Mouse (Mus musculus): ENCODE results near the gene Dab1.

Dab1 gene

GRCm38 (mm10) chr4:104511855-104512254 lies 892.7 kb downstream of the Dab1 start:
- no peak for DNase-seq (ENCODE audit: low spot score in 2 of 2)

GRCm38 (mm10) chr4:104512513-104512912 lies 893.4 kb downstream of the Dab1 start:
- no peak for DNase-seq (ENCODE audit: low spot score in 2 of 2)

DNA sequence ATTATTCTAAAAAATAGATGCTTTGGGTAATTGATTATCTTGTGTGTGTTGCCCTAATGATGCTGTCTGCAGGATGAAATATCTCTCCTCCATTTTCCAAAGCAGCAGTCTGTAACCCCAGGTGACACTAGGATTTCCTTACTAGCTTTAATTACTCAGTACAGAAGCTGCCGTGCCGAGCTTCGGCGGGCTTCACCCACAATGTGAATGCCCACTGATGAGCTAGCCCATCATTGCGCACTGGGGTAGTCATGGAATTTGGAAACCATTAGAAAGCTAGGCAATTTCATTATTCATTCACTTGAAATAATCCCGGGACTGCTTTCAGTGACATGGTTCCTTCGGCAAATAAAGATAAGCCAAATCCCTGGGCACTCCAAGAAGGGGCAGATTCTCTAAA lies 894.5 kb downstream of the Dab1 start:
- no peak for DNase-seq (ENCODE audit: low spot score in 2 of 2)

GRCm38 (mm10) chr4:104514568-104515000 lies 895.4 kb downstream of the Dab1 start:
- DNase-seq (ENCODE audit: low spot score in 2 of 2), result no peak

DNA sequence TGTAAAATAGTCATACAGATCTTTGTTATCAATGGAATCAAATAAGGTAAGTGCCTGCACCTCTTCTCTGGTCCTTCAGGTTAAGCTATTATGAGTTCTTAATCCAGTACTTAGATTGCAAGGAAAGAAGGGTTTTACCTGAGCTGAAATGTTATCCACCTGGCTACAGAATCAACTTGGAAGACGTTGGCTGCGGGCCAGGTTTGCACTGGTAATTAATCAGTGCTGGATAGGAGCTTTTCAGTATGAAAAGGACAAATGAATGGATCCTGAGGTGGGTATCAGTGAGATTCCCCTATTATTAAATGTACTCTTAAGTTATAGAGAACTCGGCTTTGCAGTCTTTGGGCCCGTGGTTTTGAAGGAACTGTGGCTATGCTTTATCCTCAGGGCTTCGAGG lies 896.5 kb downstream of the Dab1 start:
- DNase-seq (ENCODE audit: low spot score in 2 of 2), result peak in 1 of 2 experiments; percentile 64

GRCm38 (mm10) chr4:104522324-104522723 lies 903.2 kb downstream of the Dab1 start:
- no peak for DNase-seq (ENCODE audit: low spot score in 2 of 2)

DNA sequence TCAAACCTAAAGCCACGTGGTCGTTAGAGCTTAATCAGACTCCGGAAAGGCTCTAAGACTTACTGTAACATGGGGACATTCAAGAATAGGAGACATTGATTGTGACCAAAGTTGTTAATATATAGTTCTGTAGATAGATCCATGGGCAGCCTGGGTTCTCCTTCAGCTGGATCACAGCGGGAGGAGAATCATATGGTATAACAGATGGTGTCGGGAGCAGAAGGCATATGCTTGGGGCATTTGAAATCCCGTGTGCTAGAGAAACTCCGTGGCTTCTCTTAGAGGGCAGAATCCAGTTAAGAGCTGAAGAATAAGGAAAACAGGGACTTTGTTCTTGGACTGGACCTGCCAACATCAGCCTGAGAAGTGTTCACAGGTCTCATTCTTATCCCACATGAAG lies 904.6 kb downstream of the Dab1 start:
- DNase-seq (ENCODE audit: low spot score in 2 of 2), result no peak

DNA sequence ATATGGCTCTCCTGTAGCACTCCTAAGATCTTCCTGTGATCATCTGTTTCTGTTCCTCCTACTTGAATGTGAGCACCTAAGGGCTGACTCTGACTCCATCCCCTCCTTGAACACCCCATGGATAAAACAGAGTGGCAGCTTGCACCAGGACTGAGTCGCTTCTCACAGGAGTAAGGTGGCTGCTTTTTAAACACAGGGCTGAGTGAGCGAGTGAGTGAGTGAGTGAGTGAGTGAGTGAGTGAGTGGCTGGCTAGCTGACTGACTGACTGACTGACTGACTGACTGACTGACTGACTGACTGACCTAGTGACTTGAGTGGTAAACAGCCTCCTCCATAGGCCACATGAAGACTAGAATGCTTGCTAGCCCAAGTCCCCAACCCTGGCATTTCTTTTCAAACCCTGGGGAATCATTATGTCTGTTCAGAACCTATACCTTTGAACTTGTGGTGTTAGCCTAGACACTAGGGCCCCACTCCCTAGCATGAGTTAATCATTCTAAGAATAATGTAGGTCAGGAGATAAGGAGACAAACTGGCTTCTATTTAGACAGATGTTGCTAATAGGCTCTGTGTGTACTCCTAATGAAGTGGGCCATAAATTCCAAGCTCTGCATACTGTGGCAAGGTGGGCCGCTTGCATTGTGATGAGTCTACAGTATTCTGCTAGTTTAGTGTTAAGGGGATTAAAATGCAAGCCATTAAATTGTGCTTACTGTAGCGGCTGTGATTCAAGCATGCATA lies 910.9 kb downstream of the Dab1 start:
- DNase-seq (ENCODE audit: low spot score in 2 of 2), result no peak

GRCm38 (mm10) chr4:104532846-104533245 lies 913.7 kb downstream of the Dab1 start:
- no peak for DNase-seq (ENCODE audit: low spot score in 2 of 2)

DNA sequence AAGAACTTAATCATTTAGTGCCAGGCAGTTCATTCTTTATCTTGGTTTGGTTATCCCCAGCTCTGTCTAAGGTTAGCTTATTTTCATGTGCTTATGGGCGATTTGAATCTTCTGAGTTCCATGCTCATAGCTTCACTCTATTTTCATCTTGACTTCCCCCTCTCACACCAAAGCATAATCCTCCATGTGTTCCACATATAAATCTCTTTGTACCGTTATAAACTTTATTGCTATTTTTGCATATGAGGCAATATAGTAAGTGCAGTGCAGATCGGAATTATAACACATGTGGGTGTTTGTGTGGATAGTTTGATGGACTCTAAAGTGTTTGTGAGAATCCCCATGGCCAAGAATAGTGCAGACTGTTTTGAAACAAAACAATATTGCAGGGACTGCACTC lies 919.3 kb downstream of the Dab1 start:
- no peak for DNase-seq (ENCODE audit: low spot score in 2 of 2)

DNA sequence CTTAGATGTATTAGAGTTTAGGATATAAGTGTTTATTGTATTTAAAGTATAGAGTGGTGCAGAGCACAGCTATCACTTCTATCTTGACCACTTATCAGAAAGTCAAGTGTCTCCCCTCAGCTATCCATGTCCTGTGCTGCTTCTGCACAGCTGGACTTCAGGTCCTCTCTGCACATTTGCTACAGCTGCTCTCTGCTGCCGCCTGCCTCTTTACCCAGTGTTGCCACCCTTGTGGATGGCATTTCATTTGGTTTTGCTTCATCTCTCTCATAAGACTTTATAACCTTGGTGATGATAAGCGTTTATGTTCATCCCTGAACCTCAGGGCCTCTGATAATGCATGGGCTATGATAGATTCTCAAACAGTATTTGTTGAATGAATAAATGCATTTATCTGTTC lies 919.9 kb downstream of the Dab1 start:
- DNase-seq (ENCODE audit: low spot score in 2 of 2), result no peak

GRCm38 (mm10) chr4:104547091-104547490 lies 927.9 kb downstream of the Dab1 start:
- no peak for DNase-seq (ENCODE audit: low spot score in 2 of 2)

DNA sequence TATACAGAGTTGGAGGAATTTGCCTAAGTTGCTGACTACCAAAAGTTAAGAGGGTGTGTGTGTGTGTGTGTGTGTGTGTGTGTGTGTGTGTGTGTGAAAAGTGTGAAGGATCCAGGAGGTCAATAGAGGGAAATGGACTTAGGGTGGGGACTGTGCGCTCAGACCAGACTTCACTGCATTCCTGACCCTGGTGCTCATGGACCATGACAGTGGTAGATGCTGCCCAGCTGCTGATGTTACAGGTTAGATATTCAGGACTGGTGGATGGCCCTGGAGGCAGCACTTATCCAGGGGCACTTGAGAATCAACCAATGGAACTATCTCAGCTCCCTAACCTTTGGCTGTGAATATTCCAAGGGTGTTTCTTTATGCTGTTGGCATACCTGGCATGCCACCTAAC lies 929.1 kb downstream of the Dab1 start:
- DNase-seq (ENCODE audit: low spot score in 2 of 2), result no peak

DNA sequence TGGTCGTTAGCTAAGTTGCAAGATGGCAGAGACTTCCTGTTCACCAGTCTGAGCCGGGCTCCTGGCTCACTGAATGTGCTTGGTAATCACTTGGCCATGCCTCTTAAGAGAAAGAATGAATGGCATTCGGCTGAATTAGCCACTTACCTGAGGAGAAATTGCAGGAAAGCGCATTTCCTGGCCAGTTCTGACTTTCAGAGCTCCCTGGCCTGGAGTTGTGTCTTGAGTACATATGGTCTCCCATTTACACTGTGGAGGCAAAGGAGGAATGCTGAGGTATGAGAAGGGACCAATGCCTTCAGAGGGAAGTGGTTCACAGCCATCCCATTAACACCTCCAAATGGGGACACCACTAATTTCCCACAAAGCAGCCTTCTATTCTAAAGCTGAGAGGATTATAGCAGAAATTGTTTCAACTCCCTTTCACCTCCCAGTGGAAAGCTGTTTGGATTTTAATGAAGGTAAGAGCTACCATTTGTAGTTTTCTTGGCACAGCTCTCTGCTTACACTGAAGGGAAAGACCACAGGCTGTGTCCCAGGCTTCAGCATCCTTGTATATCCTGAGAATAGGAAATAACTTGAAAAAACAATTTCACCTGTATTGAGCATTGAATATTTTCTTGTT lies 931.5 kb downstream of the Dab1 start:
- DNase-seq (ENCODE audit: low spot score in 2 of 2), result no peak

DNA sequence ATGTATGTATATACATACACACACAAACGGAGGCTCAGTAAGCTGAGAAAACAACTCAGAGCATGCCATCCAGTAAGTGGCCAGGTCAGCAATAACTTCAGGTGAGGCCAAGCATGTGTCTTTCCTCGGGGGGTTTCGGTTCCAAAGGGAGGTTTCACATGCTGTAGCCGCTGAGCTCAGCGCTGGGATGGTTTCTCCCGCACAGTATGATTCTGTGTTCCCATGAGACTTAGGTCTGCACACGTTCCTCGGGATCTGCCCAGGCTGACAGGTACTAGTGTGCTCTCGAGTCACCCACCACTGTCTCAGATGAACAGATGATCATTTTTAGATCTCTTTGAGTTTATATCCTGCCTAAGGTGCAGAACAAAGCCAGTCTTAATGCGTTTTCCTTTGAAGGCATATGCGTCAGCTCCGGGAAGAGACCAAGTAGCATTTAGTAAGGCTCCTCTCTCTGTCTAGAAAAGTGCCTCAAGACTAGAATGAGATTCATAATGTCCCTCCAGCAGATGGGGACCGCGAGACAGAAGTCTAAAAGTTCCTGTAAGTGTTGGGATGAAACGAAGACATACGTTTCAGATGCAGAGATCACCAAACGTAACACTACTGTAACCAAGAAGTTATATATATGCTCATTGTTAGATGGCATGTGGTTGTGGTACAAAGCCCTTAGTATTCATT lies 932.4 kb downstream of the Dab1 start:
- DNase-seq (ENCODE audit: low spot score in 2 of 2), result no peak

DNA sequence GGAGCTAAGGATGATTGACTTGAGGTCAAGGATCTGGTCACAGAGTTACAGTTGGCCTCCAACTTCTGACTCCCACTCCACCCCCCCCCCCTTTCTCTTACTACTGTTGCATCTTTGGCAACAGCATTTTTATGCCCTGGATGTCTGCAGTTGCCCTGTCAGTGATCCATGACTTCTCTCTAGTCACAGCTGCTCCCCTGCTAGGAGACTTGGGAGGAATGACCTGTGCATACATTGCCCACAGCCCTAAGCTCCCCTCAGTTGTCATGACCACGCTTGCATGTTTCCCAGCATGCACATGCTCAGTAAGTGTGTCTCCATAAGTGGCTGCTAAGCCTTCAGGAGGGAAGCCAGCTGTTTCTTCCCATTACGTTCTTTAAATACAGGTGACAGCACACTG lies 936.2 kb downstream of the Dab1 start:
- no peak for DNase-seq (ENCODE audit: low spot score in 2 of 2)

GRCm38 (mm10) chr4:104563512-104563911 lies 944.4 kb downstream of the Dab1 start:
- DNase-seq (ENCODE audit: low spot score in 2 of 2), result no peak

DNA sequence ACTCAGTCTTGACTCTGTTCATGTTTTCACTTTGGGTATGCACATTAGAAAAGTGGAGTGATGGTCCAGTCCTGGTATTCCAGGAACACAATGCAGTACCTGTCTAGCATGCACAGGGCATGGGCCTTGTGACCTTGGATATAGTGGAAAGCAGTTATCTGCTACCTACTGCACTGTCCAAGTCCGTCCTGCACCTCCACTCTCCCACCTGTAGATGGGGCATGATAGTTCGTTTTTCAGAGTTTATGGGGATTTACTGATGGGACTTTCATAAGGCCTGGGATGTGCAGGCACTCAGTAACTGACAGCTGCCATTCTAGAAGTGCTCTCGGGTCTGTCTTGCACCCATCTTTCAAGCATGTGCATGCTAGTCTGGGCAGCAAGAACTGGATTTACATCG lies 951.4 kb downstream of the Dab1 start:
- no peak for DNase-seq (ENCODE audit: low spot score in 2 of 2)

DNA sequence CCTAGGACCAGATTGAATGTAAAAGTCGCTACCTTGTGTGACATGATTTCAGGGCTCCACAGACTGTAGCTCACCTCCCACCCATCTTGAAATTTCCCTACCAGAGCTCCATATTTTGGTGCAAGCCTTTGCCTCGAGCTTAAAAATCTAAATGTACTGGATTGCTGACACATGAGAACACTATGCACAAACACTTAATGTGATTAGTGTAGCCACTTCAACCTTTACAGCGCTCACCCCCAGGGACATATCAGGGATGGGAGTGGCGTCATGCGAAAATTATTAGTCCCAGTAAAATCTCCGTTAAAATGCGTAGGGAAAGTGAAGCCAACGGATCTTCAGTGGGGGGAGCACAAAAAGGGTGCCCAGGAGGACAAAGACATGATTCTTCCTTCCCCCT lies 953.3 kb downstream of the Dab1 start:
- no peak for DNase-seq (ENCODE audit: low spot score in 2 of 2)

DNA sequence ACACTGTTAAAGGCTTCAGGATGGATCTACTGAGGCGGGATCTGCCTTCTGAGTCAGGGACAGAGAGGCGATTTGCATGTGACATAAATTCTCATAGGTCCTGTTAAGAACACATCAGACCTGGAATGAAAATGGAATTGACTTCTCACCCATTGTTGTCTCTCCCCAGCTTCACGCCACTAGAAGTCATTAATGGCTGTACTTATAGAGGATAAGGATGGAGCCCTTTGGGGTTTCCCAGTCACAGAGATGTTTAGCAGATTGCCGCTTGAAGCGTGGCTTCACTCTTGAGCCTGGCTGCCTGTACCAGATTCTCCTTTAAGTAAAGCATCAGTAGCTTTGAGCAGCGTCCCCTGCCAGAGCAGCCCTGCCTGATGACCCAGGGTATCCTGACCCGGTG lies 954.3 kb downstream of the Dab1 start:
- DNase-seq (ENCODE audit: low spot score in 2 of 2), result no peak

- no peak for DNase-seq (ENCODE audit: low spot score in 2 of 2)
Measured at GRCm38 (mm10) chr4:104578370-104578769, 959.2 kb downstream of the Dab1 start.

GRCm38 (mm10) chr4:104579946-104580544 lies 960.9 kb downstream of the Dab1 start:
- no peak for DNase-seq (ENCODE audit: low spot score in 2 of 2)

DNA sequence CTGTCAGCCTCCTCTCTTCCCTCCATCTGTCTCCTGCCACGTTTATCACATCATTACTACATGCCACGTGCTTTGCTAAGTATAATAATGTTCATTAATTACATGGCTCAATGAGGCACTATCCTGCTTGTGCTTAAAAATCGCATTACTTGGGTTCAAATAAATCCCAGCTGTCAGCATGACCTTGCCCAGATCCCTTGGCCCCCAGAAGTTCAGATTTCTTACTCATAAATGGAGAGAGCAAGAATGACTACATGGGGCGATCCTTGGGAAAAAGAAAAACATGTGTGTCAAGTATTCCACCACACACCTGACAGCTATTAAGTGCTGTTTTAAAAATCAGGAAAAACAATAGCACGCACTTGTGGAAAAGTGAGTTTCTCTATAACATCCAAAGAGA lies 963.6 kb downstream of the Dab1 start:
- no peak for DNase-seq (ENCODE audit: low spot score in 2 of 2)
